Mouse (Mus musculus): ENCODE measurements at regions not wholly inside any gene's neighbourhood (a gene's known extent, or its start where the extent isn't known, plus 50 kb on each side); places are given as distances from the start of the nearest gene placed in this dataset.
A peak's percentile ranks its signal among the peaks of the same experiment; 100 is the strongest.

DNA sequence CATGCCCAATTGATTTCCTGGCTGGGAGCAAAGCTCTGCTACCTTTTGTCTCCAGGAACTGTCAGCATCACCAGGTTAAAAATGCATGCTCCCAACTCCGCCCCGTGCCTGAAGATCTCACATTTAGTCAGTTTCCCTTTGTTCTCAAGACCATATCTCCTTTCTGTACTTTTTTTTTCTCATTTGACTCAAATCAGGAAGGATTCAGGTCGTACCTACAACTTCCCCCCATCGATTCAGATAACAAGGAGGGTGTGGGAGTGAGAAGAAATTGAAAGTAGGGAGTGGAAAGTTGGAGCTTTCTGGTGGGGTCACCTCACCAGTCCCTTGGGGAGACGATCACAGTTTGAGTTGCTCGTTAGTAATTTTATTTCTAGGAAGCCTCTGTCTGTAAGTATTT, 141.2 kb upstream of the Klf3 start:
- no peak for DNase-seq

- DNase-seq, result no peak
These were observed 140.7 kb upstream of the Klf3 start for GRCm38 (mm10) chr5:64662476-64662875.

- DNase-seq, result no peak
These were observed 139.4 kb upstream of the Klf3 start for GRCm38 (mm10) chr5:64663766-64664165.

DNA sequence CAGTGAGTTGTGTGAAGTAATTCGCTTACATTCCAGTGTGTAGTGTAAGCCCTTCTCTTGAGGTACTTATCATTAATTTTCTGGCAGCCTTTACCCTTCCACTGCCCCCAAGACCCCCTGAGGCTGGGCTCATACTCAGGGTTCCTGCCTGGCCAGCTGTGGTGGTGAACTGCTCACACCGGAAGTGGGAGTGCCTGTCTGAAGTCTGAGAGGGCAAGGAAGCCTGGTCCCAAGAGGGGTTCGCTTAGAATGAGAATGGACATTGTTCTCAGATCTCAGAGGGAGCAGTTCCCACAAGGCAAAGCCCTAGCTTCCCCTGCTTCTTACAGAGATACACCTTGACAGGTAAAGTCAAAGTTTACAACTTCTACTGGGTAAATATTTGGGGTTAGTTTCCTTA, 138.1 kb upstream of the Klf3 start:
- DNase-seq, result no peak

DNA sequence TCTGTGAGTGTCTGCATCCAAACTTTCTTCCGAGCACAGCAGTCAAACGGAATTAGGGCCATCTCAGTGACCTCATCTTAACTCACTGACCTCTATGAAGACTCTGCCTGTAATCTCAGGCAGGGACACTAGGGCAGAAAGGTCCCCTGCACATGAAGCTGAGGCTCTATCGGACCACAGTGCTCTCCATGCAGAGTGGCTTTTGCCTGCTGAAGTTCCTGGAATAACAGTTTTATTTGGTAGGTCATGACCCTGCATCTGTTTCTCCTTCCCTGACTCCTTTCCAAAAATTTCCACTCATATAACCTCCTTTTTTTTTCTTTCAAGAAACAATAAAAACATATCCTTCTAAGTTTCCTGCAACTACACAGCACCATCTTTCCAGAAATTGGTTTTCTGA, 136.9 kb upstream of the Klf3 start:
- DNase-seq, result no peak

DNA sequence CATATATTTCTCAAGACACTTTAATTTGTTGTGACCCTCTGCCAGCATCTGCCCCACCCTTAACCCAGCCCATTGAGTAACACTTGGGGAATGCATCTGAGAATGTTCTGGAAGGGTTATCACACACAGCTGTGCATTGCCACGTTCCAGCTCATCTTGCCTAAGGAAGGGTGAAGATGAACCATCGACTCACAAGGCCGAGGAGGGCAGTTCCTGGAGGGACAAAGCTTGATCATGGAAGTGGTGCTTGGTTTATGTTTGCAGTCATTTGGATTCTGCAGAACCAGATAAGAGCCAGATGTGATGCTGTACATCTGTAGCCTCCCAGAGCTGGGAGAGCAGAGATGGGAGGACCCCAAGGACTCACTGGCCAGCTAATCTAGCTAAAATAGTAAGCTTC, 136.1 kb upstream of the Klf3 start:
- DNase-seq, result no peak

- no peak for DNase-seq
These were observed 129.3 kb upstream of the Klf3 start for GRCm38 (mm10) chr5:64673861-64674260.

- DNase-seq, result no peak
These were observed 126.8 kb upstream of the Klf3 start for GRCm38 (mm10) chr5:64676214-64676945.

GRCm38 (mm10) chr5:64676946-64677588, 126.1 kb upstream of the Klf3 start:
- DNase-seq, result peak; percentile 10

- no peak for DNase-seq
These were observed 124.5 kb upstream of the Klf3 start for GRCm38 (mm10) chr5:64678706-64679105.

DNA sequence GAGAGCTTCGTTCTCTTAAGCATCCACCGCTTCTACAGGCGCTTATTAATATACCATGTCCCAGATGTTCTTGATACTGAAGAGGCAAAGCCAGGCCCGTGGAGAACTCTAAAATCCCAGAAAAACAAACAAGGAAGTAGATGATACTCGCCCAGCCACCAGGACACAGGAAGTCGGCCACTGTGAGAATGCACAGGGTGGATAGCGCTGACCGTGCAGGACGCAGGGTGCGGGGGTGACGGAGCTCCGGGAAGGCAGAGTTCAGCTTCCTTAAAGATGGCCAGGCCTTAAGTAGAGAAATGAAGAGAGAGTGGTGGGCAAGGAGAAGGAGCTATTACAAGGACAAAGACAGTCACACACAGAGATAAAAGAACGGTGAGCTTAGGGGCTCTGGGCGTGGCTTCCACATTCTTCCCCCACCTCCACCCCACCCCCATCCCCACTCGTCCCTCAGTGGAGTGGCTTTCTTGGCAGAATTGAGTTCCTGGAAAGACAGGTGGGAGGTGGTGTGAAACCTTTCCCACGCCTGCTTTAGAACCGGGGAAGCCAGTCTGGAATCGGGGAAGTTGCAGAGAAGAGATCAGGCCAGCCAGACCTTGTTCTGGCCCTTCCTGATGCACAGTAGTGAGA, 123.1 kb upstream of the Klf3 start:
- no peak for DNase-seq

DNA sequence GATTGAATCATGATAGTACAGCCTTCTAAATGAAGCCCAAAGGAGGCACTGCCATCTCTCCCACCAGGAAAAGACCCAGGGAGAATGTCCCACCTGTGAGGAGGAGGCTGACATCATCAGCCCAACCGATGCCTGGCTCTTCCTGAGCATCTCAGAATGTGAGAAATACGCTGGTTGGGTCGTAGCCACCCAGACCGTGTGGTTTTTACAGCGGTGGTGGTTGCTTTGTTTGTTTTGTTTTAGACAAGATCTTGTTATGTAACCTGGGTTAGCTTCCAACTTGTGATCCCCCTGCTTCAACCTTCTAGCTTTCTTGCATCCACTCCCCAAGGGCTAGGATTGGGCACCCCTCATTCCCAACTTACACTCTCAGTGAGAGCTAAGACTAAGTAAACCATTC, 122.0 kb upstream of the Klf3 start:
- no peak for DNase-seq

- peak; percentile 16 for DNase-seq
These were observed 120.8 kb upstream of the Klf3 start for GRCm38 (mm10) chr5:64682326-64682845.

DNA sequence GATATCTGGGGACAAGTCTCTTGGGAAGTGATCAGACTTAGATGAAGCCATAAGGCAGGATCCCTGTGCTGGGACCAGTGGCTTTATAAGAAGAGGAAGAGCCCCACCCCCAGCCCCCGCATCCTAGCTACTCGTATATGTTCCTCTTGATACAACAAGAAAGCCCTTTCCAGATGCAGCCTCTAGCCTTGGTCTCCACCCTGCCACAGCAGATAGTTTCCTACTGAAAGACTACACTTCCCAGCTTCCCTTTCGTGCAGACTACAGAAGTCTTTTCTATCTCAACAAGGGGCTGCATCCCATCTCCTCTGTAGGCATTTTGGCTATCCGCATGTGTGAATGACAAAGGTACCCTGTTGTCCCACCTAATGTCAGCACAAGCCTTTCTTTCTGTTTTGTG, 119.8 kb upstream of the Klf3 start:
- DNase-seq, result no peak

GRCm38 (mm10) chr5:64684275-64684674, 118.9 kb upstream of the Klf3 start:
- DNase-seq, result no peak

DNA sequence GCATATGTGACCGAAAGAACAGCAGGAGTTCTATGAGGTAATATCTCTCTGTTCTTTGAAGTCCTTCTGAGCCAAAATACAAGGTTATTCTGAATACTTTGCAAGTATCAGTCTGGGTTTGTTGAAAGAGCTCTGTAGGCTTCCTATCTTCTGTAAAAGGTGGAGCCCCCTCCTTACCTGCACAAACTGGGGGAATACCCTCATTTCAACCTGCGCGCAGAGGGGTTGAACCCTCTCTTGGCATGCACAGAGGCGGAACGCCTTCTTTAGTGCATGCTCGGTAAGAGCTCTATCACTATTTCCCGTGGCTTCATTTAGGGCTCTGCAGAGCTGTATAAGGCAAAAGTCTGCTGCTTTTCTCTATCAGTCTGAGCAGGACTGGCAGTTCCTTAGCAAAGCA, 113.0 kb upstream of the Klf3 start:
- DNase-seq, result no peak

DNA sequence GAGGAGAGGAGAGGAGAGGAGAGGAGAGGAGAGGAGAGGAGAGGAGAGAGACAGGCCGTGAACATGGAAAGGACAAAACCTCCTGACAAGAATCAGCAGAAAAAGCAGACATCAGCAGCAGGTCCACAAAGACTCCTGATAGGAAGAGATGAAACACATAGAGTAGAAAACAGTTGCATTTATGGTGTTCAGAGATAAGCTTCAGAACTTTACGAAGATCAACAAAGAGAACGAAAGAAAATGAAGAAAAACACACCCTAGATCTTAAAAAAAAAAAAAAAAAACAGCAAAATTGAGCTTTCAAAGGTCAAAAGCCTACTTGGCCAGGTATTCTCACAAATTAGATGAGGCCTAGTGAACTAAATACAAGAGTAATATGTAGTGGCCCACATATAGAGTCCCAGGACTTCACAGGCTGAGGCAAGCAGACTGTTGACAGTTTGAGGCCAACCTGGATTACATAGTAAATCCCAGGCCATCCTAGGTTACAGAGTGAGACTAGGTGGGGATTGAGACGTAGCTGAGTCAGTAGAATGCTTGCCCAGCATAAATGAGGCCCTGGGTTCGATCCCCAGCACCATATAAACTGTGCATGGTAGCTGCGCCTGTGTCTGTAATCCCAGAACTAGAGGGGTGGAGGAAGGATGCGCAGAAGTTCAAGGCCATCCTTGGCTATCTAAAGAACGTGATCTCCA, 111.6 kb upstream of the Klf3 start:
- no peak for DNase-seq

- no peak for DNase-seq
These were observed 110.9 kb upstream of the Klf3 start for GRCm38 (mm10) chr5:64692335-64692734.

DNA sequence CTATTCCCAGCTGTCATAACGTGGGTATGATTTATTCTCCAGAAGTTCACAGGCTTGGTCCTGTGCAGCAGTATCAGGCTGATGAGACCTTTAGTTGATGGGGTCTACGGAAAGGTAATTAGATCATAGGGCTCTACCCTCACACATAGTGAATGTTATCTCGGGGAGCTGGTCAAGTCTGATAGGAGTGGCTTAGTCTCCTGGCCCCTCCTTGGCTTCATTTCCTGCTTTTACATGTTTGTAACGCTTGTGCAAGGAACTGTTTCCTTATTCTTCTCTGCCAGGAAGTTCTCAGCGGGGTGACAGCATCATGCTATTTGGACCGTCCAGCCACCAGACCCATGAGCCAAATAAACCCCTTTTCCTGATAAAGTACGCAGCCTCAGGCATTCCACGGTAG, 109.6 kb upstream of the Klf3 start:
- DNase-seq, result no peak

GRCm38 (mm10) chr5:64694606-64695005, 108.6 kb upstream of the Klf3 start:
- DNase-seq, result no peak

DNA sequence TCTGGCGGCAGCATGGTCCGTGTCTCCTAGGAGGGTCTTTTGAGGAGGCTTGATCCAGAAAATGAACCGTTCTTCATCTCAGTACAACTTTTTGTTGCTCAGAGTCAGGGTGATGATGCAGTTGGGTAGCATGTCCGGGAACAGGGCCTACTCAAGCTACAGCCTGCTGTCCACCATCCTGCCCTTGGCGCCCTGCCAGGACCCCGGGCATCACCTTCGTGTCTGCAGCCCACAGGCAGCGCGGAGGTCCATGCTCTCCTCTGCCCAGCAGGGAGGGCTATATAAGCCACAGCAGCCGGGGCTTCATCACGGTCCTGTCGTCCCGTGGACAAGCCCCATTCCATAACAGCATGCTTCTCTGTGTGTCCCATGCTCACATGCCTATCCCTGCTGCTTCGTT, 107.1 kb upstream of the Klf3 start:
- no peak for DNase-seq

DNA sequence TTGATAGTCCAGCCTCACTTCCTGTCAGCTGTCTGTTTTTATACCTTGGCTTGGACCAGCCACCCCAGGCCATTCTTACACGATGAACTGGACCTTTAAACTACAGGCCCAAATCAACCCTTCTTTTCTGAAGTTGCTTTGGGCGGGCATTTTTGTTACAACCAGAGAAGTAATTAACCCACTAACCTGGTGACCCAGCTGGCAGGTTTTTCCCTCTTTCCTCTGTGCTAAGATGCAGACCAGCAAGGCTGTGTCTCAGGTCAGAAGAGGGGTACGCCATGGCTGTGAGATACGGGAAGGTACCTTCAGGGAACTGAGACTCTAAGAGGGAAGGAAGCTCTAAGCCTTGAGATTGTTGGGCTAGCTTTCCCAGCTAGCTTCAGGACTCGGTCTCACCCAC, 105.7 kb upstream of the Klf3 start:
- DNase-seq, result no peak
